Mouse (Mus musculus) kidney, postnatal 4 days (tissue): ENCODE measurements at regions not wholly inside any gene's neighbourhood (a gene's known extent, or its start where the extent isn't known, plus 50 kb on each side); places are given as distances from the start of the nearest gene placed in this dataset.

Experiments used
- DNase-seq, 2 experiments: peaks; one replicate each; pipeline ENCODE4 v3.0.0; 2021; ENCODE audit warnings: mixed read lengths in 2 of 2

GRCm38 (mm10) chr7:36945024-36945815, 247.3 kb downstream of the Tshz3 start:
- DNase-seq = no peak

- DNase-seq = no peak
Observed at GRCm38 (mm10) chr7:36949511-36949910, 251.6 kb downstream of the Tshz3 start.

- no peak for DNase-seq
Observed at GRCm38 (mm10) chr7:36955376-36955775, 257.5 kb downstream of the Tshz3 start.

GRCm38 (mm10) chr7:36958255-36958654, 260.3 kb downstream of the Tshz3 start:
- DNase-seq = no peak

GRCm38 (mm10) chr7:36971772-36972171, 273.9 kb downstream of the Tshz3 start:
- no peak for DNase-seq

- peak; percentile 13 to 27 for DNase-seq
Observed at GRCm38 (mm10) chr7:36973654-36974320, 275.9 kb downstream of the Tshz3 start.

GRCm38 (mm10) chr7:36974573-36974972, 276.7 kb downstream of the Tshz3 start:
- DNase-seq = peak; percentile 60 to 61

- DNase-seq = peak; percentile 14 to 38
Observed at GRCm38 (mm10) chr7:36975475-36975874, 277.6 kb downstream of the Tshz3 start.

GRCm38 (mm10) chr7:36977819-36978218, 279.9 kb downstream of the Tshz3 start:
- no peak for DNase-seq

GRCm38 (mm10) chr7:36989380-36989779, 291.5 kb downstream of the Tshz3 start:
- no peak for DNase-seq

- DNase-seq = peak; percentile 23 to 38
Observed at GRCm38 (mm10) chr7:37004601-37005000, 306.7 kb downstream of the Tshz3 start.

GRCm38 (mm10) chr7:37005701-37006100, 307.8 kb downstream of the Tshz3 start:
- DNase-seq = peak in 1 of 2 experiments; percentile 8

- DNase-seq = peak; percentile 22 to 40
Observed at GRCm38 (mm10) chr7:37006921-37007320, 309.0 kb downstream of the Tshz3 start.

GRCm38 (mm10) chr7:37011180-37011754, 313.3 kb downstream of the Tshz3 start:
- DNase-seq = peak; percentile 16 to 41

GRCm38 (mm10) chr7:37020078-37020477, 322.2 kb downstream of the Tshz3 start:
- DNase-seq = no peak

- DNase-seq = no peak
Observed at GRCm38 (mm10) chr7:37024501-37025025, 326.6 kb downstream of the Tshz3 start.

GRCm38 (mm10) chr7:37064582-37065458, 366.9 kb downstream of the Tshz3 start:
- peak; percentile 68 to 77 for DNase-seq

- DNase-seq = no peak
Observed at GRCm38 (mm10) chr7:37077698-37078097, 379.8 kb downstream of the Tshz3 start.

GRCm38 (mm10) chr7:37078140-37078539, 380.2 kb downstream of the Tshz3 start:
- no peak for DNase-seq

GRCm38 (mm10) chr7:37089726-37090125, 391.8 kb downstream of the Tshz3 start:
- no peak for DNase-seq

GRCm38 (mm10) chr7:37092572-37092971, 394.7 kb downstream of the Tshz3 start:
- DNase-seq = no peak

GRCm38 (mm10) chr7:37093721-37094120, 395.8 kb downstream of the Tshz3 start:
- DNase-seq = no peak
